Mouse (Mus musculus): ENCODE measurements around the gene Fam160a1.

Fam160a1 gene

DNA sequence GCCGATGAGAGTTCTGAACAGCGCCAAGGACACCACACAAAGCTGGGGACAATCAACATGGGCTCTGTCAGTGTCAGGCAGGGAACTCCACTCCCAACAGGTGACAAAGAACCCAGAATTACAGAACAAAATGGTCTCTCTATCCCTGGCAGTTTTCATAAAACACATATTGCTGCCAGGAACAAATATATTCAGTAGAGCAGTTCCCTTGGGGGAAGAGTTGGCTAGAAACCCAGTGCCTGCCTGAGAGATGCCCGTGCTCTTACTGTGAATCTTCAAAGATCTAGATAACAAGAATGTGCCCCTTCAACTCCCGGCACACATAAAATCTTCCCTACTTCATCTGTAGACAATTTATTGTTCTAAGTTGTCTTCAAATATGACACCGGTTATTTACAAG, 133.5 kb downstream of the Fam160a1 start:
- DNase-seq (ENCODE audit: extremely low read depth, low read depth, low spot score), result no peak

DNA sequence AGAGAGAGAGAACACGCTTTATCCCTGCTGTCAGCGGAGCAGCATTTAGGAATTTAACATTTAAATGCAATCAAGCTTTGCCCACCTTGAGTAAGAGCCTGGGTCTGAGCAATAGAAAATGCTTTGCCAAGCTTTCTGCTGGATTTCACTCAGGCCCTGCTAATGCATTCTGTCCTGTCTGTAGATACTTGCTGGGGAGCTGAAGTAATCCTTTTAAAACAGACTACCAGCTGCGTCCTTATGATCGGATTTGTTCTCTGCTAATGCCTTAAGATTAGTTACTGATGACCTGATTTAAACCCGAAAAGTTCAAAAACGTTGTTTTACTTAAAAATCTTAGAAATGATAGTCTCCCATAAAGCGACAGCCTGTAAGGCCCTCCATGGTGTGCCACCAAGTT, 136.0 kb downstream of the Fam160a1 start:
- DNase-seq (ENCODE audit: extremely low read depth, low read depth, low spot score), result no peak

- DNase-seq (ENCODE audit: extremely low read depth, low read depth, low spot score), result no peak
These were observed 137.1 kb downstream of the Fam160a1 start for GRCm38 (mm10) chr3:85679960-85680359.

DNA sequence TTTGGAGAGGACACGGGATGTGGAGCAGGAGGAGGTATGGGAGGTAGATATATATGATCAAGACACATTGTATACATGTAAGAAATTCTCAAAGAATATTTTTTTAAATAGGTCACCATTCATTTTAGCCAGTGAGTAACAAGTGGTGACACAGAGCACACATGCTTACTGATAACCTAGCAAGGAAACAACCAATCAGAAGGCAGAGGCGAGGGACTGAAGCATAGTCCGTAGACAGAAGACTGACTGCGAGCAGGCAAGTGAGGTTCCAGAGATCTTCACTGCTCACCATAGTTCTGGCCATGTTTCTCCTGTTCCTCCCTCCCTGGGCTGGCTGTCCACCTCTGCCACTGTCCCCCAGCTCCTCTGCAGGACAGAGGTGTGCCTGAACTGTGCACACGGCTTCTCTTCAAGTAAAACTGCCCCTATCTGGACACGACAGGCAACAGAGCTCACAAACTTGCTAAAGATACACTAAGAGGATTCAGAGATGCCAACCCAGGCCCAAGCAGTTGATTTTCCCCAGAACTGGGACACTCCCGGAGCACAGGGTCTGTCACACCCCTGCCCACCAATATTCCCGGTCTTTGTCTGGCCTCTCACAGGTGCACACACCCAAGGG, 137.7 kb downstream of the Fam160a1 start:
- DNase-seq (ENCODE audit: extremely low read depth, low read depth, low spot score), result no peak

- DNase-seq (ENCODE audit: extremely low read depth, low read depth, low spot score), result no peak
These were observed 139.1 kb downstream of the Fam160a1 start for GRCm38 (mm10) chr3:85677952-85678351.

DNA sequence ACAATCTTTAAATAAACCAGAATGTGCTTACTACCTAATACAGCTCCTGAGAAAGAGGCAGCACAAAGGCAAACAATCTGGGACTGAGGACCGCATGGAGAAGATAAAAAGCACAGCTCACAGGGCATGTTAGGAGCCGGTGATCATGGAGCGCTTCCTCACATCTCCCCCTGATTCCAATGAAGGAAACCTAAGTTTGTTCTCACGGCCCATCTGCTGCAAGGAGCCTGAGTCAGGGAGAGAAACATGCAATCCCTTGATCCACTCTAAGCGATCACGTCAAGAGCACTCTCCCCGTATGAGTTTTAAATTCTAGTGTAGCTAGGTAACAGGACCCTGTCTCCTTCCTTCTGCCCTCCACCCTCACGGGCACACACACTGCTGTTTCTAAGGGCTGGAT, 140.0 kb downstream of the Fam160a1 start:
- DNase-seq (ENCODE audit: extremely low read depth, low read depth, low spot score), result no peak

GRCm38 (mm10) chr3:85669844-85670243, 147.2 kb downstream of the Fam160a1 start:
- no peak for DNase-seq (ENCODE audit: extremely low read depth, low read depth, low spot score)

GRCm38 (mm10) chr3:85667683-85668082, 149.4 kb downstream of the Fam160a1 start:
- DNase-seq (ENCODE audit: extremely low read depth, low read depth, low spot score), result no peak

DNA sequence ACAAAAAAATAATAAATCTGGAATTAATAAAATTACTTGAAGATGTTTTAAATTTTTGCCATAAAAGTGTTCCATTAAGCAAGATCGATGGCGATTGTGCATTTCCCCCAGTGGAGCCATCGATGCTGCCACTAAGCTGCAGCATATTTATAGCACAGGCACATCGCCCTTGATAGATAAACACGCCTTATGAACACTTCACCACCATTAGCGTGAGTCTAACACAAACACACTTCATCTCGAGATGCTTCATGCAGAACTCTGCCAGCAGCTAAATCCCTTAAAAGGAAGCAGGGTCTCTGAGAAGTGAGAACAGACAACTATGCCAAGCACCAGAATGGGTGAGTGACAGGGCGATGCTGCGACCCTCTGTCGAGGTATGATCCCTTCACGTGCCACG, 150.4 kb downstream of the Fam160a1 start:
- no peak for DNase-seq (ENCODE audit: extremely low read depth, low read depth, low spot score)

DNA sequence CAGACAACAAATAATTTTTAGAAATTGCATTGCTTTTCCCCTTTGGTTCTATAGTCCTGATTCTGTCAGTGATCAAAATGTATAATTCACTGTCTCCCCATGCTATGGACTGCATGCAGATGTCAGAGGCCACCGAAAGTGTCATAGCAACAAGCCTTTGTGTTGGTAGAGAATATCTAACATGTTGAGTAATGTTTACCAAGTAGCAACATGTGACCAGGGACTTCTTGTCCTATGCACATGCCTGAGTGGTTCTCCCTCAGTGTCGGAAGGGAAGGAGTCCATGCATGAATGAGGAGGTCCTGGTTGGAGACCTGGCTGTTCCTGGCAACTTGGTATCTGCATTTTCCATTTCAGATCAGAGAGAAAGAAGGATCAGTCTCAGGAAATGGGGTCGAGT, 150.9 kb downstream of the Fam160a1 start:
- DNase-seq (ENCODE audit: extremely low read depth, low read depth, low spot score), result no peak

DNA sequence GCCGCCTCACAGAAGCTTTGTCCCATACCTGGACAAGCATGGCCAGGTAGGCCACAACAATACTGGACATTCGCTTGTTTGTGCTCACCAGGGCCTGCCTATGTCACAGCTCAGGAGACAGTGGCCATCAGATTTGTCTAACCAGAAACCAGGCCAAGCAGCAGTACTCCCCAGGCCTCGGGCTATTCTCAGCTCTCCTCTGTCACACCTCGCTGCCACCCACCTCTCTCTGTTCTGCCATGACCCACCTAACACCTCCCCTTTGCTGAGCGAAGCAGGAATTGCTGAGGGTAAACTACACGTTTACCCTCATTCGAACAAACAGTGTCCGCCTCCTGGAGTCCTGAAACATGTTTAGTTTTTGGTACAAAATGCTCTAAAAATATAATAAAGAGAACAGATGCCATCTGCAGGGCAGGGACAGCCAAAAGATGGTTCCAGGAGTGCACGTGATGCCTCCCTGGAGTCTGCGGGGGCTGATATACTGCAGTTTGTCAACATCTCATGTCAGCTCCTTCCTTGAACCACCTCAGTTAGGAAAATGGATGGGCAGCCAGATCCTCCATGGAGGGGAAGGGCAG, 152.4 kb downstream of the Fam160a1 start:
- no peak for DNase-seq (ENCODE audit: extremely low read depth, low read depth, low spot score)

DNA sequence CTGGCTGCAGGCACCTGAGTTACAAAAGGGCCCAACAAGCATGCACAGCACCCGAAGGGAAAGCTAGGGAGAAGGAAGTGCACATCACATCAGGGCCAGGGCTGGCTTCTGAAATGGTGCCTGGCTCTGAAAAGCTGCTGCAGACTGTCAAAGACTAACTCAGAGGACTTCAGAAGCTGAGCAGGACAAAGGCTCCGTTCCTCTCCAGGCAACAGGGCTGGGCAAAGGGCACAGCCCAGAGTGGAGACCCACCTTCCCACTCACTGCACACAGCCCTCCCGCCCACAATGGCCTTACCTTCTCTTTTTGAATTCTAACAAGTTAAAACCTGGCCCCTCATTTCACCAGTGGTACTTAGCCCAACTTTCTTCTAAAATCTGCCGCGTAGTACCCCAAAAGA, 153.3 kb downstream of the Fam160a1 start:
- no peak for DNase-seq (ENCODE audit: extremely low read depth, low read depth, low spot score)

- no peak for DNase-seq (ENCODE audit: extremely low read depth, low read depth, low spot score)
These were observed 154.9 kb downstream of the Fam160a1 start for GRCm38 (mm10) chr3:85661926-85662813.

DNA sequence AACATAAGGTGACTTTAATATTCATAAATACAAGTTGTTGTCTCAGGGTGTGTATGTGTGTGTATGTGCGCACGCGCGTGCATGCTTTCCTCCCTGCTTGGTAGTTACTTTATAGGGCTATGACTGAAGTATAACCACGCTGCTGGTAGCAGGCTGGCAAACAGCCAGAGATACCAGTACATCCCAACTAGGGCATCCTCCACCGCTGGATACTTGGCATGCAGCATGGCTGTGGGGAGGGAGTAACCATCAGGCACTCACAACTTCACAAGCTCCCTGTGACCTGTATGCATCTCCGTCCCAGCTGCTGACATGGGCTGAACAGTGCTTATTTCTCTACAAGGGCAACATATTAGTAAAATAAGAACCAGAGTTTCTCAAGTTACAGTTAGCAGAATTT, 157.4 kb downstream of the Fam160a1 start:
- DNase-seq (ENCODE audit: extremely low read depth, low read depth, low spot score), result no peak

- DNase-seq (ENCODE audit: extremely low read depth, low read depth, low spot score), result no peak
These were observed 161.6 kb downstream of the Fam160a1 start for GRCm38 (mm10) chr3:85655538-85655937.

- DNase-seq (ENCODE audit: extremely low read depth, low read depth, low spot score), result no peak
These were observed 164.1 kb downstream of the Fam160a1 start for GRCm38 (mm10) chr3:85652727-85653665.

GRCm38 (mm10) chr3:85649176-85649575, 167.9 kb downstream of the Fam160a1 start:
- DNase-seq (ENCODE audit: extremely low read depth, low read depth, low spot score), result no peak

DNA sequence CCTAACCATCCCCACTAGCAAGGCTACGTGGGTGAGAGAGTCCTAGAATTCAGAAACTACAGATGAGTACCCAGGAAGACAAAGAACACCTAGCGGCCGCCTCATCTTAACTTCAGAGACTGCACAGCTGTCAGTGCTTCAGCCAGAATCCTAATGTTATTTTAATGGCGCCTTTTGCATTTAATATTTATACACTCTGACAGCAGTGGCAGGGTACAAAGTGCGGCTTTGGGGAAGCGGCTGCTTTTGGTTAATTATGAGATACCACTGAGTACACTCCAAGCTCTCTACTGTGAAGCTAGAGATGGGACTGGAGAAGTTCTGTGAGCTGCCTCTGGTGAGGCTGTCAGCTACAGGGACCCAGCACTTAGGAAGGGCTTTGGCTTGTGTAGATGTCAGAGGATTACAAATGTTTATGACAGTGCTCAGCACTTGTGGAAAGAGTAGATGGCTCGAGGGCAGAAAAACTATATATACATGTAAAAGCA, 171.5 kb downstream of the Fam160a1 start:
- DNase-seq (ENCODE audit: extremely low read depth, low read depth, low spot score), result no peak

DNA sequence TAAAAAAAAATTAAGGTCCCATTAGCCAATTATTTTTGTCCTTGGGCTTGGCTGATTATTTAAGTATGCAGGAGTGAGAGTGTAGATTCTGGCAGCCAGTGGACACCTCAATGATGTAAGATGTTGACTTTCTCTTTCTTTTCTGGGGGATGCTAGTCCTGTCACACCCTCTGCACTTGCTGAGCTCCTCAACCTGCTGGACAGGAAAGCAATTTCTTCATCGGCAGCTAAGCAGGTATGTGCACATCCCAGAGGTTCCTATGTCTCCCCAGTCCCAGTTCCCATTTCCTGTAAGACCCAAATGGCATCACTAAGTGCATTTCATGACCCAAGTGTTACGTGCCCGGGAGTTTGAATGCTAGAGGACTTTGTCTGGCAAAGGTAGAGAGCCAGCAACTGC, 172.3 kb downstream of the Fam160a1 start:
- peak; percentile 52 for DNase-seq (ENCODE audit: extremely low read depth, low read depth, low spot score)

GRCm38 (mm10) chr3:85641751-85642150, 175.3 kb downstream of the Fam160a1 start:
- no peak for DNase-seq (ENCODE audit: extremely low read depth, low read depth, low spot score)

All from fat pad, adult 2 months (tissue).